37 mouse cellular contexts compared by ENCODE assay signal in genomic region chr5:110313127-110313526, GRCm38 (mm10). TPM values are rescaled to one million over a fixed set of nuclear protein-coding genes. Genes with fewer than 3 reads are reported as not detected.
"Had no signal": no experiment of that assay in that cellular context is flagged by ENCODE, and none has a peak within 500 bp of the region (broad histone marks: within the 10 kb centered on the region; RNA-seq: fewer than 3 reads in every experiment).

No protein-coding gene starts in this region.

- H3K27ac ChIP-seq: embryonic facial prominence, embryonic 10.5 days; embryonic facial prominence, embryonic 12.5 days; embryonic facial prominence, embryonic 13.5 days; embryonic facial prominence, embryonic 15.5 days; forebrain, embryonic 10.5 days; forebrain, embryonic 12.5 days; forebrain, embryonic 13.5 days; forebrain, embryonic 15.5 days; gastrocnemius, adult 2 months; heart, adult 2 months had no signal

- DNase-seq: cerebellum, adult 9-11 months; cerebellum, postnatal 10 days; cerebellum, postnatal 14 days; cerebellum, postnatal 25 days; cerebellum, postnatal 36 days; embryo, embryonic 11 days; forebrain, postnatal 0 days; gastrocnemius, adult 2 months; gastrocnemius, postnatal 10 days; gastrocnemius, postnatal 14 days; gastrocnemius, postnatal 25 days; gastrocnemius, postnatal 36 days; heart, adult 11 months; heart, adult 18-20 months; heart, adult 2 months had no signal

- H3K4me3 ChIP-seq: embryonic facial prominence, embryonic 10.5 days; embryonic facial prominence, embryonic 12.5 days; embryonic facial prominence, embryonic 13.5 days; embryonic facial prominence, embryonic 15.5 days; erythroblast, embryonic 14.5 days; forebrain, embryonic 10.5 days; forebrain, embryonic 12.5 days; forebrain, embryonic 13.5 days; forebrain, embryonic 15.5 days; gastrocnemius, adult 2 months; heart, adult 2 months had no signal

- H3K4me2 ChIP-seq: embryonic facial prominence, embryonic 12.5 days; embryonic facial prominence, embryonic 13.5 days; embryonic facial prominence, embryonic 15.5 days; forebrain, embryonic 12.5 days; forebrain, embryonic 13.5 days; forebrain, embryonic 15.5 days had no signal

- H3K4me1 ChIP-seq: embryonic facial prominence, embryonic 10.5 days; embryonic facial prominence, embryonic 12.5 days; embryonic facial prominence, embryonic 13.5 days; embryonic facial prominence, embryonic 15.5 days; forebrain, embryonic 10.5 days; forebrain, embryonic 12.5 days; forebrain, embryonic 13.5 days; forebrain, embryonic 15.5 days had no signal

- H3K9me3 ChIP-seq: embryonic facial prominence, embryonic 10.5 days; embryonic facial prominence, embryonic 12.5 days; embryonic facial prominence, embryonic 13.5 days; embryonic facial prominence, embryonic 15.5 days; forebrain, embryonic 10.5 days; forebrain, embryonic 12.5 days; forebrain, embryonic 13.5 days; forebrain, embryonic 15.5 days had no signal

- H3K27me3 ChIP-seq: embryonic facial prominence, embryonic 12.5 days; embryonic facial prominence, embryonic 13.5 days; embryonic facial prominence, embryonic 15.5 days; forebrain, embryonic 12.5 days; forebrain, embryonic 13.5 days; forebrain, embryonic 15.5 days had no signal

- H3K9ac ChIP-seq: embryonic facial prominence, embryonic 12.5 days; embryonic facial prominence, embryonic 13.5 days; embryonic facial prominence, embryonic 15.5 days; forebrain, embryonic 12.5 days; forebrain, embryonic 13.5 days; forebrain, embryonic 15.5 days; forebrain, postnatal 0 days had no signal

RNA-seq across cellular contexts. Expression of gene P2rx2, which starts 29.9 kb away (rescaled TPM):
- total RNA-seq: gastrocnemius, adult 18-20 months; gastrocnemius, adult 2 months; gastrocnemius, adult 8-10 months; gastrocnemius, postnatal 10 days; gastrocnemius, postnatal 14 days; gastrocnemius, postnatal 25 days; gastrocnemius, postnatal 36 days; gastrocnemius, postnatal 4 days; granulocyte monocyte progenitor cell, adult 5-6 weeks; heart, adult 18-20 months; heart, adult 2 months; heart, adult 8-10 months had no signal
- polyA plus RNA-seq: erythroblast, embryonic 14.5 days had no signal

RNA-seq across cellular contexts. Expression of gene Lrcol1, which starts 31.4 kb away (rescaled TPM):
- total RNA-seq: common myeloid progenitor, adult 5-6 weeks; forebrain, postnatal 0 days; gastrocnemius, adult 18-20 months; gastrocnemius, adult 2 months; gastrocnemius, adult 8-10 months; gastrocnemius, postnatal 10 days; gastrocnemius, postnatal 14 days; gastrocnemius, postnatal 25 days; gastrocnemius, postnatal 36 days; gastrocnemius, postnatal 4 days; granulocyte monocyte progenitor cell, adult 5-6 weeks; heart, adult 18-20 months; heart, adult 2 months; heart, adult 8-10 months had no signal
- polyA plus RNA-seq: cortical plate, adult 2 months; embryonic facial prominence, embryonic 10.5 days; embryonic facial prominence, embryonic 11.5 days; embryonic facial prominence, embryonic 12.5 days; embryonic facial prominence, embryonic 13.5 days; embryonic facial prominence, embryonic 14.5 days; embryonic facial prominence, embryonic 15.5 days; erythroblast, embryonic 14.5 days; forebrain, embryonic 10.5 days; forebrain, embryonic 11.5 days; forebrain, embryonic 12.5 days; forebrain, embryonic 13.5 days; forebrain, embryonic 14.5 days; forebrain, embryonic 15.5 days; forebrain, embryonic 16.5 days; forebrain, postnatal 0 days; frontal cortex, adult 2 months; heart, adult 2 months had no signal
